In the genomic region with DNA sequence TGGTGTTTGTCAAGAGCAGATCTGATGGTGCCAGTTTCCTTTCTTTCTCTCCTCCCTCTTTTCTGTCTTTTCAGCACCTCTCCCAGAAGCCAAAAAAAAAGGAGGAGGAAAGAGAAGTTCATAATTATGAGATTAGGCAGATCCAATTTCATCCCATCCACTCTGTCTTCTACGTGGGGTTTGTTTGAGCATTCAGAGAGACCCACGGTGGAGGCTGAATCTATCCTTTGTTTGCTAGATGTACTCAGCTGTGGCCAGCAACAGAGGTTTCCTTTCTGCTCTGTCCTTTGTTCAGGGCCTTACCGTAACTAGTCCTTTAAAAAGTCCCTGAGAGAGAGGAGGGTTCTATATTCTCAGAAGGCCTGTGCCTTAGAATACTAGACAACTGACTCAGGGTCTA, we compare ENCODE assay signal across 15 mouse cellular contexts. TPM values are rescaled to one million over a fixed set of nuclear protein-coding genes. Genes with fewer than 3 reads are reported as not detected.
DNase-seq lines count a peak whose midpoint lies in the region; ATAC-seq lines count a peak whose summit lies in the region.
"Had no signal": no experiment of that assay in that cellular context is flagged by ENCODE, and none has a peak within 500 bp of the region (broad histone marks: within the 10 kb centered on the region; RNA-seq: fewer than 3 reads in every experiment).

No protein-coding gene starts in this region.

- peak; percentile 39 for ATAC-seq in frontal cortex, adult (ENCODE audit: low TSS enrichment)
- no peak for ATAC-seq in kidney, embryonic 14.5 days (ENCODE audit: low FRiP score, low TSS enrichment)
- ATAC-seq in neural tube, embryonic 13.5 days (ENCODE audit: low read depth): no peak
- ATAC-seq in neural tube, embryonic 15.5 days (ENCODE audit: low FRiP score): no peak
- no peak for ATAC-seq in stomach, embryonic 16.5 days (ENCODE audit: insufficient read depth, low FRiP score)
- ATAC-seq: liver, postnatal 0 days had no signal

- H3K27ac ChIP-seq in kidney, embryonic 14.5 days (ENCODE audit: low read depth, low read length): peak overlapping the region; percentile 20; the same call in 1 of the 2 replicates
- H3K27ac ChIP-seq in neural tube, embryonic 13.5 days (replicated peaks): peak overlapping the region; percentile 46
- H3K27ac ChIP-seq in neural tube, embryonic 15.5 days (replicated peaks): no peak overlapping the region
- H3K27ac ChIP-seq in stomach, embryonic 16.5 days (ENCODE audit: low read length): 0 out of 2 replicates have a peak overlapping the region, but pooled peaks have one; percentile 0
- H3K27ac ChIP-seq: limb, embryonic 12.5 days; neural tube, embryonic 12.5 days had no signal

- no peak overlapping the region for H3K4me2 ChIP-seq in kidney, embryonic 14.5 days (replicated peaks; ENCODE audit: low read depth, low read length)
- no peak overlapping the region for H3K4me2 ChIP-seq in neural tube, embryonic 13.5 days
- no peak overlapping the region for H3K4me2 ChIP-seq in neural tube, embryonic 15.5 days
- H3K4me2 ChIP-seq in stomach, embryonic 16.5 days (ENCODE audit: low read depth, low read length): no peak overlapping the region
- H3K4me2 ChIP-seq: limb, embryonic 12.5 days; neural tube, embryonic 12.5 days had no signal

- DNase-seq in frontal cortex, postnatal 10 days (ENCODE audit: low spot score in 2 of 2): no peak
- DNase-seq in kidney, postnatal 36 days: no peak
- no peak for DNase-seq in urinary bladder, adult 2 months (ENCODE audit: low spot score)
- DNase-seq: adrenal gland, postnatal 10 days; cerebellum, postnatal 36 days; kidney, adult 8-10 months; liver, postnatal 0 days; right cerebral cortex, postnatal 25 days had no signal

- no peak overlapping the region for H3K4me3 ChIP-seq in kidney, embryonic 14.5 days (ENCODE audit: low read length)
- H3K4me3 ChIP-seq in neural tube, embryonic 13.5 days: no peak overlapping the region
- H3K4me3 ChIP-seq in neural tube, embryonic 15.5 days (replicated peaks): no peak overlapping the region
- no peak overlapping the region for H3K4me3 ChIP-seq in stomach, embryonic 16.5 days (replicated peaks; ENCODE audit: low read length)
- H3K4me3 ChIP-seq: limb, embryonic 12.5 days; neural tube, embryonic 12.5 days had no signal

- H3K36me3 ChIP-seq in kidney, embryonic 14.5 days (ENCODE audit: control insufficient read depth, insufficient read depth, low read length): no peaks in the 10 kb centered on the region
- H3K36me3 ChIP-seq in neural tube, embryonic 13.5 days: no peaks in the 10 kb centered on the region
- no peaks in the 10 kb centered on the region for H3K36me3 ChIP-seq in neural tube, embryonic 15.5 days
- H3K36me3 ChIP-seq in stomach, embryonic 16.5 days (ENCODE audit: control insufficient read depth, insufficient read depth, low read length): no peaks in the 10 kb centered on the region
- H3K36me3 ChIP-seq: limb, embryonic 12.5 days; neural tube, embryonic 12.5 days had no signal

- 40% methylated on average over 3 of the region's 3 CpGs for WGBS in kidney, embryonic 14.5 days
- WGBS in neural tube, embryonic 13.5 days: 7% methylated on average over 3 of the region's 3 CpGs
- WGBS in neural tube, embryonic 15.5 days: 11% methylated on average over 3 of the region's 3 CpGs
- WGBS in stomach, embryonic 16.5 days: 32% methylated on average over 3 of the region's 3 CpGs

- H3K27me3 ChIP-seq in kidney, embryonic 14.5 days (ENCODE audit: control insufficient read depth, insufficient read depth, low read length): no peaks in the 10 kb centered on the region
- no peaks in the 10 kb centered on the region for H3K27me3 ChIP-seq in neural tube, embryonic 13.5 days
- H3K27me3 ChIP-seq in neural tube, embryonic 15.5 days (replicated peaks): no peaks in the 10 kb centered on the region
- no peaks in the 10 kb centered on the region for H3K27me3 ChIP-seq in stomach, embryonic 16.5 days (ENCODE audit: control insufficient read depth, insufficient read depth, low read length)
- H3K27me3 ChIP-seq: limb, embryonic 12.5 days; neural tube, embryonic 12.5 days had no signal

- no peak overlapping the region for H3K9ac ChIP-seq in kidney, embryonic 14.5 days (ENCODE audit: low read depth, low read length)
- no peak overlapping the region for H3K9ac ChIP-seq in neural tube, embryonic 13.5 days
- H3K9ac ChIP-seq in neural tube, embryonic 15.5 days (replicated peaks): no peak overlapping the region
- H3K9ac ChIP-seq in stomach, embryonic 16.5 days (ENCODE audit: low read length): no peak overlapping the region
- H3K9ac ChIP-seq: limb, embryonic 12.5 days; liver, postnatal 0 days; neural tube, embryonic 12.5 days had no signal

- H3K4me1 ChIP-seq in kidney, embryonic 14.5 days (ENCODE audit: control insufficient read depth, insufficient read depth, low read length): peaks cover 33% of the 10 kb centered on the region
- H3K4me1 ChIP-seq in neural tube, embryonic 13.5 days (replicated peaks): peaks cover 53% of the 10 kb centered on the region
- H3K4me1 ChIP-seq in neural tube, embryonic 15.5 days: peaks cover 28% of the 10 kb centered on the region
- H3K4me1 ChIP-seq in stomach, embryonic 16.5 days (ENCODE audit: control insufficient read depth, insufficient read depth, low read length): peaks cover 38% of the 10 kb centered on the region

- H3K9me3 ChIP-seq in kidney, embryonic 14.5 days (ENCODE audit: control insufficient read depth, low read length): no peaks in the 10 kb centered on the region
- H3K9me3 ChIP-seq in neural tube, embryonic 13.5 days: no peaks in the 10 kb centered on the region
- H3K9me3 ChIP-seq in neural tube, embryonic 15.5 days (replicated peaks): no peaks in the 10 kb centered on the region
- H3K9me3 ChIP-seq in stomach, embryonic 16.5 days (replicated peaks; ENCODE audit: control insufficient read depth, low read length): no peaks in the 10 kb centered on the region
- H3K9me3 ChIP-seq: limb, embryonic 12.5 days; neural tube, embryonic 12.5 days had no signal

RNA-seq across cellular contexts. Expression of gene Fam171a1, which starts 25.6 kb away (rescaled TPM):
- polyA plus RNA-seq in kidney, embryonic 14.5 days (2014; fragmentation: Nextera tagmentation; extraction: Ambion mirVana): 24.3 and 55.7 TPM in 2 replicates
- 54.2 and 55.4 TPM in 2 replicates for polyA plus RNA-seq in neural tube, embryonic 13.5 days (2015; fragmentation: Nextera tagmentation; extraction: Ambion mirVana)
- polyA plus RNA-seq in neural tube, embryonic 15.5 days (2015; fragmentation: Nextera tagmentation; extraction: Ambion mirVana): 48.3 and 49.9 TPM in 2 replicates
- polyA plus RNA-seq in stomach, embryonic 16.5 days (2015; fragmentation: Nextera tagmentation; extraction: Ambion mirVana): 24.1 and 25.5 TPM in 2 replicates
- 17.2 and 21.2 TPM in 2 replicates for polyA plus RNA-seq in urinary bladder, adult 2 months (2012; rRNA removed)
